Mouse (Mus musculus): ENCODE results near the gene Tubb1. TPM values are rescaled to one million over a fixed set of nuclear protein-coding genes. Genes with fewer than 3 reads are reported as not detected.

Tubb1 gene
- 13.4 to 226 TPM (median 24.5 TPM) in 3 replicates for total RNA-seq (2017)

GRCm38 (mm10) chr2:174450353-174450752 is at the start of gene Tubb1:
Gene Tubb1 (plus strand): TSS chr2:174450695.
- ATAC-seq (replicated peaks; ENCODE audit: insufficient number of reproducible peaks, low FRiP score, low TSS enrichment, poor library complexity, severe bottlenecking) = no peak

DNA sequence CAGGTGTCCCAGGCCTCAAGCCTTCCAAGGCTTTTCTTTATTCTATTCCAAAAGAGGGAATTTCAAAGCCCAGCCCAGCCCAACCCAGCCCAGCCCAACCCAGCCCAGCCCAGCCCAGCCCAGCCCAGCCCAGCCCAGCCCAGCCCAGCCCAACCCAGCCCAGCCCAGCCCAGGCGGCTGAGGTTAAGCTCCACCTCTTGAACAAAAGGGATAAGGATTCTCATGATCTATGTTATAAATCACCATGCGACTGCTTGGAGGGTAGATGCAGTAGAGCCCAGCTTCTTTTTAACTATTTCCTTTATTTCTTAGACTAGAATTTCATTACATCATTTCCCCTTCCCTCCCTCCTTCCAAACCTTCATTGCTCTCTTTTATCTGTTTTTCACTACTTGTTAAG is 40.3 kb upstream of the Tubb1 start:
- no peak for ATAC-seq (replicated peaks; ENCODE audit: insufficient number of reproducible peaks, low FRiP score, low TSS enrichment, poor library complexity, severe bottlenecking)

DNA sequence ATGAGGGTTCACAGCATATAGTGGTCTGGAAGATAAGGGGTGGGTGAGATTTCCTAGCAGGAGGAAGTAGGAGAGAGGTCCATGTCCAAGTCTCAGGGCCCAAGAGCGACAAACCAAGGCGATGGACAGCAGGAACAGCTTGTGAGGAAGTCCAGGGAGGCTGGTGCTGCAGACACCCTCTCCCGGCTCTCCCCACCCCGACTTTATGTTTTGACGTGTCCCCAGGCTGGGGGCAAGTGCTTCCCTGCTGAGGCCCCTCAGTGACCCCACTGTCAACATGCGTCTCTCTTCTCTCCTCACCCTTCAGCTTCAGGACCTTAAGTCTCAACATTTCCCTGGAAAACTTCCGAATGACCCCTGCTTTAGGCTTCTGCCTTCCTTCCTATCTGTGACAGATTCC is 37.4 kb upstream of the Tubb1 start:
- ATAC-seq (replicated peaks; ENCODE audit: insufficient number of reproducible peaks, low FRiP score, low TSS enrichment, poor library complexity, severe bottlenecking) = no peak

- ATAC-seq (replicated peaks; ENCODE audit: insufficient number of reproducible peaks, low FRiP score, low TSS enrichment, poor library complexity, severe bottlenecking) = no peak
Observed at GRCm38 (mm10) chr2:174415001-174415730, 35.3 kb upstream of the Tubb1 start.

- peak; percentile 95 for ATAC-seq (replicated peaks; ENCODE audit: insufficient number of reproducible peaks, low FRiP score, low TSS enrichment, poor library complexity, severe bottlenecking)
Observed at GRCm38 (mm10) chr2:174415731-174416310, 34.7 kb upstream of the Tubb1 start, which contains the start of gene Nelfcd. Gene Nelfcd (plus strand): TSS chr2:174415804.

DNA sequence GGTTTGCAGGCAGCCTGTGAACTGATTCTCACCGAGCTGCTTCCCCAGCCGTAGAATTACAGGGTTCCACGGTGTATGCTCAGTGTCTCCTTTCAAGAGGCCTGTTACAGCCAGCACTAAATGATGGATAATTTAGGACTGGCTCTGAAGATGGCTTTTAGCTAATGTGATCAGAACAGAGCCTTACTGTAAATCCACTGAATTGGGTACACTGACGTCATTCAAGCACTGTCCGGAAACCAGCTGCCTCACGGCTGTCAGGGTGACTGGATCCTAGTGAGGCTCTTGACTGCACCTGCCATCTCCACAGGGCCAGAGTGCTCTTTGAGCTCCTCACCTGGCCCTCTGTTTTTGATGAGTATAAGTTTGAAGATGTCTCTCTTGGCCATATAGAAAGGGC is 29.4 kb upstream of the Tubb1 start:
- ATAC-seq (replicated peaks; ENCODE audit: insufficient number of reproducible peaks, low FRiP score, low TSS enrichment, poor library complexity, severe bottlenecking) = no peak

GRCm38 (mm10) chr2:174424301-174425085 is 26.0 kb upstream of the Tubb1 start:
- no peak for ATAC-seq (replicated peaks; ENCODE audit: insufficient number of reproducible peaks, low FRiP score, low TSS enrichment, poor library complexity, severe bottlenecking)

DNA sequence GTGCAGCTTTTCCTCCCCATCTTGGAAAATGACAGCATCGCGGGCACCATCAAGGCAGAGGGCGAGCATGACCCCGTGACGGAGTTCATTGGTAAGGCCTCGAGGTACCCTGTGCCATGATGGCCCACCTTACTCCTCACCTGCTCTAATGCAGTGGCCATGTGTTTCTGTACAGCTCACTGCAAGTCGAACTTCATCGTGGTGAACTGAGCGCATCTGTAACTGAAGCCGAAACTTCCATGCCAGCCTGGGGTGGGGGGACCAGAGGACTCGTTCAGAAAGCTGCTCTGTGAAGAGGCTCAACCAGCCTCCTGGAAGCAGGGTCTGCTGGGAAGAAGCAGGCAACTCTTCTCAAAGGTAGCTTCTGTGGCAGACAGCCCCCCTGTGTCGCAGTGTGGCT is 23.6 kb upstream of the Tubb1 start:
- no peak for ATAC-seq (replicated peaks; ENCODE audit: insufficient number of reproducible peaks, low FRiP score, low TSS enrichment, poor library complexity, severe bottlenecking)

GRCm38 (mm10) chr2:174428076-174428835 is 22.2 kb upstream of the Tubb1 start:
- no peak for ATAC-seq (replicated peaks; ENCODE audit: insufficient number of reproducible peaks, low FRiP score, low TSS enrichment, poor library complexity, severe bottlenecking)

GRCm38 (mm10) chr2:174428996-174429591 is 21.4 kb upstream of the Tubb1 start:
- no peak for ATAC-seq (replicated peaks; ENCODE audit: insufficient number of reproducible peaks, low FRiP score, low TSS enrichment, poor library complexity, severe bottlenecking)

- no peak for ATAC-seq (replicated peaks; ENCODE audit: insufficient number of reproducible peaks, low FRiP score, low TSS enrichment, poor library complexity, severe bottlenecking)
Observed at GRCm38 (mm10) chr2:174434943-174435342, 15.6 kb upstream of the Tubb1 start.

DNA sequence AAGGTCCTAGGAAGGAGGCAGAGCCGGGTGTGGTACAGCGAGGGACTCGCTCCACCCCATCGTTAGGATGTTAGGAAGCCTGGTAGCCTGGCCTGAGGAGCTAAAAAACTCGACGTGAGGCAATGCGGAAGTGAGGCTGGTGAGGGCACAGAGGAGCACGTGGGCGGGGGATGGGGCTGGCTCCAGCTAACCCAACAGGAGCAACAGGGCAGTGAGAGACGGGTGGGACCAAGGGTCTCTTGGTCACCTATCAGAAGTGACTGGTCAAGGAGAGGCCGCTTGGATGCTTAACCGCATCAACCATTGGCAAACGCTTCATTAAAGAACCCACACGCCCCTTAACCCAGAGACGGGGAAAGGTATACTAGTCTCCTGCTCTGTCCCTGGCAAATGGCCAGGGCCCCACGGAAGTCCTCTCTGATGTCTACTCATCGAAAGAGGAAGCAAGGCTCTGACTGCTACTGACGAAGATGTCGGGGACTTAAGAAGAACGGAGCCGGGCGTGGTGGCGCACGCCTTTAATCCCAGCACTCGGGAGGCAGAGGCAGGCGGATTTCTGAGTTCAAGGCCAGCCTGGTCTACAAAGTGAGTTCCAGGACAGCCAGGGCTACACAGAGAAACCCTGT is 14.3 kb upstream of the Tubb1 start:
- peak; percentile 37 for ATAC-seq (replicated peaks; ENCODE audit: insufficient number of reproducible peaks, low FRiP score, low TSS enrichment, poor library complexity, severe bottlenecking)

DNA sequence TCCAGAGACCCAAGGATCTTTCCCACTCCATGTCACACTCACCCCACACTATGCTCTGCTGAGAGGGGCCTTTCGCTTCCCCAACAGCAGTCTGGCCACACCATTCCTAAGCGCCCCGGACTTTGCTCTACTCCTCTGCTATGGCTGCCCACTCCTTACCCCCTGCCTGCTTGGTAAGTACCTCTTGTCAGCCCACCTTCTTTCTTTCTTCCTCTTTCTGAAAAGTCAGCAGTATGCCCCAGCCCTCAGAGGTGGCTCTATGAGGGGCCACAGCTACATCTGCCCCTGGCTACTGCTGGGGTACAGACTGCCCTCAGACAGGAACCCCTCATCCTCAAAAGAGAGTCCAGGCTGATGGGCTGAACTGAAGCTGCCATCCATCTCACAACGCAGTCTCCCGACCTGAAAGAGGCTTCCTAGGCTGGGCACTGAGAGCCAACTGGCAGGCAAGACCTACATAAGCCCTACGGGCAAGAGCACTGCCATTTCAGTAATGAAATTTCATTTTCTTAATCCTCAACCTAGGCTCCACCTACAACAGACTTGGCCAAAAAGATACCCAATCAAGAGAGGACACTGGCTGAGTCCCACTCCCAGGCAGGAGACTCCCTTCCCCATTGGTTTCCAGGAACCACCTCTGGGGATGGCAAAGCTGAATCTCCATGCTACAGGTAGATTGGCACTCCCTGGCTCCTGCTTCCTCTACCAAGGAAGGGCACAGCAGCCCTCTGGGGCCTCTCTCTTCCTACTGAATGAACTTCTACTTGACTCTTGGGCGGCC is 13.4 kb upstream of the Tubb1 start:
- ATAC-seq (replicated peaks; ENCODE audit: insufficient number of reproducible peaks, low FRiP score, low TSS enrichment, poor library complexity, severe bottlenecking) = peak; percentile 5; the same call in 1 of the 2 replicates

- peak; percentile 56 for ATAC-seq (replicated peaks; ENCODE audit: insufficient number of reproducible peaks, low FRiP score, low TSS enrichment, poor library complexity, severe bottlenecking)
Observed at GRCm38 (mm10) chr2:174437697-174437982, 12.9 kb upstream of the Tubb1 start.

DNA sequence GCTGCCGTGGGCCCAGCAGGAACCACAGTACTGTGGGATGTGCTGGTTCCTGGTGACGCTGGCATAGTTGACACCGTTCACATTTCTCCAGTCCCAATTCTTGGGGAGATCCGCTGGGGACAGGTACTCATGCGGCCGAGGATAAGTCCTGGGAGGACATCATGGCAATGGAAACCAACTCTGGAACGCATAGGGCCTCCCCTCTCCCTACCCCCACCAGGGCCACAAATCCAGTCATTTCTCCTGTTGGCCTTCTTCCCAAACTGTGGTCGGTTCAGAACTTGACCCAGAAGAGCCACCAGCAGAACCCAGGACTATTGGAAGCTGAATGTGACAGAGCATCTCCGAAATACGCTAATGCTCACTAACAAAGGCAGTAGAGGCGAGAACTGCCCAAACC is 12.3 kb upstream of the Tubb1 start:
- no peak for ATAC-seq (replicated peaks; ENCODE audit: insufficient number of reproducible peaks, low FRiP score, low TSS enrichment, poor library complexity, severe bottlenecking)

GRCm38 (mm10) chr2:174438737-174439449 is 11.6 kb upstream of the Tubb1 start, which contains the start of gene Ctsz:
Gene Ctsz (minus strand): TSS chr2:174439039.
- ATAC-seq (replicated peaks; ENCODE audit: insufficient number of reproducible peaks, low FRiP score, low TSS enrichment, poor library complexity, severe bottlenecking) = peak; percentile 22

GRCm38 (mm10) chr2:174439450-174439838 is 11.1 kb upstream of the Tubb1 start:
- ATAC-seq (replicated peaks; ENCODE audit: insufficient number of reproducible peaks, low FRiP score, low TSS enrichment, poor library complexity, severe bottlenecking) = peak; percentile 14; the same call in 1 of the 2 replicates
